ENCODE assay signal across 12 mouse cellular contexts in genomic region chr8:42197257-42197656, GRCm38 (mm10).
"Had no signal": no experiment of that assay in that cellular context is flagged by ENCODE, and none has a peak within 500 bp of the region (broad histone marks: within the 10 kb centered on the region; RNA-seq: fewer than 3 reads in every experiment).

No protein-coding gene starts in this region.

- H3K4me1 ChIP-seq: limb, embryonic 13.5 days; neural tube, embryonic 12.5 days had no signal

- DNase-seq: kidney, postnatal 36 days; layer of hippocampus, adult 9-11 months; layer of hippocampus, postnatal 36 days; lung, adult 18-20 months; lung, postnatal 36 days; midbrain, embryonic 14.5 days; thymus, adult 18-20 months; thymus, postnatal 14 days had no signal

- H3K27me3 ChIP-seq: limb, embryonic 13.5 days; neural tube, embryonic 12.5 days had no signal

- H3K9me3 ChIP-seq: limb, embryonic 13.5 days; neural tube, embryonic 12.5 days had no signal

- H3K4me3 ChIP-seq: limb, embryonic 13.5 days; neural tube, embryonic 12.5 days had no signal

- H3K36me3 ChIP-seq: limb, embryonic 13.5 days; neural tube, embryonic 12.5 days had no signal

- H3K4me2 ChIP-seq: limb, embryonic 13.5 days; neural tube, embryonic 12.5 days had no signal

- H3K27ac ChIP-seq: kidney, postnatal 0 days; limb, embryonic 13.5 days; liver, embryonic 14.5 days; neural tube, embryonic 12.5 days had no signal

- H3K9ac ChIP-seq: limb, embryonic 13.5 days; liver, embryonic 14.5 days; neural tube, embryonic 12.5 days had no signal
